Mouse (Mus musculus) CH12.LX (cell line): ENCODE measurements around the gene Smim10l2a.

Experiments used
- CTCF ChIP-seq, 2 experiments: IDR thresholded peaks in 1 of 2; conservative IDR thresholded peaks in 1 of 2; 2 replicates each; pipeline ENCODE4 v1.5.1; 2011 to 2012; ENCODE audit warnings: low read depth in 2 of 2, low read length in 2 of 2, improper control_type of control experiment in 1 of 2, inconsistent platforms in 1 of 2, mild to moderate bottlenecking in 1 of 2, moderate library complexity in 1 of 2
- MAFK ChIP-seq: IDR thresholded peaks from 2 replicates; pipeline ENCODE4 v1.6.1; 2011; ENCODE audit warnings: low read length, improper control_type of control experiment; ENCODE audit not compliant: insufficient replicate concordance
- MAX ChIP-seq: IDR thresholded peaks from 2 replicates; pipeline ENCODE4 v1.6.1; 2011; ENCODE audit warnings: low read length, improper control_type of control experiment
- MXI1 ChIP-seq: IDR thresholded peaks from 2 replicates; pipeline ENCODE4 v1.6.1; 2011; ENCODE audit warnings: mild to moderate bottlenecking, low read depth, low read length, improper control_type of control experiment
- NRF1 ChIP-seq: IDR thresholded peaks from 2 replicates; pipeline ENCODE4 v1.6.1; 2014; ENCODE audit warnings: low read depth, mild to moderate bottlenecking, inconsistent platforms, low read length, improper control_type of control experiment, moderate library complexity
- TCF12 ChIP-seq: IDR thresholded peaks from 2 replicates; pipeline ENCODE4 v1.6.1; 2014; ENCODE audit warnings: low read depth, mild to moderate bottlenecking, inconsistent platforms, low read length, improper control_type of control experiment
- ZC3H11A ChIP-seq: IDR thresholded peaks from 2 replicates; pipeline ENCODE4 v1.6.1; 2012; ENCODE audit warnings: low read depth, mild to moderate bottlenecking, inconsistent platforms, low read length, improper control_type of control experiment
- ZKSCAN1 ChIP-seq: IDR thresholded peaks from 2 replicates; pipeline ENCODE4 v1.6.1; 2012; ENCODE audit warnings: low read depth, inconsistent platforms, low read length, improper control_type of control experiment, borderline replicate concordance

DNA sequence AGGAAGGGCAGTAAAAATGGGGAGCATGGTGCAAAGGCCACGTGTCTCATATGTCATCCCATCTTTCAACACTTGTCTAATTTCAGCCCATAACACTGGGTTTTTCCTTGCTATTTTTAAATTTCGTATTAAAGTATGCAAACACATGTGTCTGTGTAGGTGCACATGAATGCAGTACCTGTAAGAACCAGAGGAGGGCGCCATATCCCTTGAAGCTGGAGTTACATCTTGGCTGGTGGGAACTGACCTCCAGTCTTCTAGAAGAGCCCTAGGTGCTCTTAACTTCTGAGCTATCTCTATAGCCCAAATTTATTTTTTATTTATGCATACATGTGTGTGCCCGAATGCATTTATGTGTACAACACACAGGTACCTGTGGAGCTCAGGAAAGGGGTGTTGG is 43.2 kb downstream of the Smim10l2a start:
- TF ChIP-seq TCF12 (no peak), CTCF (conservative IDR thresholded peaks at IDR 0.05 in 1 of 2, IDR thresholded peaks at IDR 0.05 in 1 of 2; ENCODE audit: low read depth in 2 of 2, low read length in 2 of 2) (peak; percentile 7 to 40; a peak in 2 of 4 replicates), MXI1 (no peak), NRF1 (no peak), MAFK (no peak), ZC3H11A (no peak), MAX (no peak), ZKSCAN1 (no peak)
